Mouse (Mus musculus) CH12F3 (cell line): ENCODE measurements around the gene Eml2.

Source experiments
- in situ Hi-C: fragments of 300-500 bp; cut with MboI; formaldehyde crosslinking; loops from 2 replicates; pipeline ENCODE4 v1.14.3; 2020; ENCODE audit warnings: low sequenced_read_pairs

Gene Eml2

DNA sequence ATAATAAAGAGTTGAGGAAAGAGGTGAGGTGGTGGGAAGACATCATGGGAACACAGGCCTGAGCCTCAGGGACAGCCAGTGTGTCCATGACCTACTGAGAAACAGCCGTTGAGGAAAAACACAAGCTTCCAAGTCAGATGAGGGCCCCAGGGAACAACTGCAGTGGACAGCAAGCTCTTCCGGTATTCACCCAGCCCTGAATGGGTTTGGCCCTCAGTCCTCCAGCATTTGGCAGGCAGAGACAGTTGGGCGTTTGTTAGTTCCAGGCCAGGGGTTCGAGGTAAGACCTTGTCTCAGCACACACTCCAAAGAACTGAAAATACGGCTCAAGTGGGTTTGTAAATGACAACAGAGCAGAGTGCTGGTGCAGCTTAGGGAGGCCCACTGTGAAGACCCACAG lies 77.2 kb downstream of the Eml2 start:
- in situ Hi-C loops, result no loop called here

- in situ Hi-C loops, result no loop called here
These were observed 79.2 kb downstream of the Eml2 start for GRCm38 (mm10) chr7:19255395-19255794.
